Mouse (Mus musculus) embryonic fibroblast, embryonic 13.5 days (primary cell): ENCODE measurements around the gene Alyref.

Source experiments
- CTCF ChIP-seq: IDR thresholded peaks from 2 replicates; pipeline ENCODE4 v1.5.1; 2011; ENCODE audit warnings: mild to moderate bottlenecking, control low read depth, low read length, moderate library complexity, borderline replicate concordance; ENCODE audit not compliant: insufficient read depth
- POLR2A ChIP-seq: IDR thresholded peaks from 2 replicates; pipeline ENCODE4 v1.6.1; 2011; ENCODE audit warnings: low read depth, mild to moderate bottlenecking, control low read depth, low read length, moderate library complexity

DNA sequence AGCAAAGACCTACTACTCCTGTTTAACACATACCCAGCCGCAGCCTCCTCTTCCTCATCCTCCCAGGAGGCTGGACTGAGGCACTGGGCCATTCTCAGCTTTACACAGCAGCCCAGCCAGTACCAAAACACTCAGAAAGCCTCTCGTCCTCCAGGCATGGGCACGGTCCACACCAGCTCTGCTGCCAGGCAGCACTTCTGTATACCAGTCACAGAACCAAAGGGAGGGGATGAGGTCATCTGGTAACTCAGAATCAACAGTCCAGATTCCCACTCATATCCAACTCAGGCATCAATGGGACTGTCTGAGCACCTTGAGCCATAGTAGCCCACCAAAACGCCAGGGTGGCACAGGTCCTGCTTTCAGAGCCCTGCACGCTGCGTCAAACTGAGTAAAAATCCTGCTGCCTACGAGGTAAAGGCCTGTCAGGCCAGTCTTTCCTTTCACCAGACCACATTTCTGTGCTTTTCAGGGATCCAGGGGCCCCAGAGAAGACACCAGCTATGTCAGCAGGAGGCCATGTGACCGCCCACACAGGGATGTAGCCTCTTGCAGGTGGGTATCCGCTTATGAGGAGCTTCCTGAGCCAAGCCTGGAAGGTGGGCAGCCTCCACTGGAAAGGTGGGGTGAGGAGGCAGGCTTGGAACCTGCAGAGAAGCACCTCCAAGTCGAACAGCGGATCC is 28.8 kb upstream of the Alyref start:
- no peak for TF ChIP-seq CTCF
- no peak for TF ChIP-seq POLR2A
